Mouse (Mus musculus): Measurements from ENCODE around the gene Retreg3. TPM values are rescaled to one million over a fixed set of nuclear protein-coding genes. Genes with fewer than 3 reads are reported as not detected.

Retreg3 gene
- polyA plus RNA-seq, 2 experiments: 5.3 to 20.4 TPM

GRCm38 (mm10) chr11:101095314-101096024, 24.2 kb downstream of the Retreg3 start, which contains the start of gene Psmc3ip:
Gene Psmc3ip (minus strand): TSS chr11:101095436.
- Histone ChIP-seq H3K4me2 (ENCODE audit: low read depth) (peak within 1 kb of the TSS; percentile 88), H3K9ac (replicated peaks) (peak within 1 kb of the TSS; percentile 85), H3K27ac (peak within 1 kb of the TSS; percentile 89), H3K4me1 (replicated peaks; ENCODE audit: control insufficient read depth in 2 of 2, insufficient read depth in 2 of 2, low read length in 1 of 2) (peaks cover 1 to 5% of the 10 kb centered on the region in 2 experiments; a peak in 1 of 4 replicates), H3K27me3 (ENCODE audit: control insufficient read depth, insufficient read depth, low read length) (no peaks in the 10 kb centered on the region), H3K9me3 (ENCODE audit: control insufficient read depth, low read length) (no peaks in the 10 kb centered on the region), H3K36me3 (replicated peaks; ENCODE audit: control insufficient read depth, insufficient read depth, low read depth) (peaks cover 50% of the 10 kb centered on the region), H3K4me3 (ENCODE audit: insufficient read depth in 1 of 2, low read depth in 2 of 2, low read length in 2 of 2) (peak within 1 kb of the TSS; percentile 80 to 96)
- WGBS (ENCODE audit: insufficient replicate concordance): under 1% methylated on average over 43 of the region's 43 CpGs
- ATAC-seq (ENCODE audit: insufficient read depth) (peak; percentile 98), DNase-seq (ENCODE audit: low read depth in 3 of 3, low spot score in 3 of 3) (peak; percentile 94)
- TF ChIP-seq EP300 (IDR thresholded peaks at IDR 0.05; ENCODE audit: low read depth): peak; percentile 29; the same call in 1 of the 2 replicates
- peak; percentile 93 for TF ChIP-seq CTCF (IDR thresholded peaks at IDR 0.05; ENCODE audit: low read depth)

- peak overlapping the region; percentile 80 to 96 for H3K4me3 ChIP-seq (ENCODE audit: insufficient read depth in 1 of 2, low read depth in 2 of 2, low read length in 2 of 2)
- H3K27ac ChIP-seq: peak overlapping the region; percentile 11; the same call in 1 of the 2 replicates
- peaks cover 1 to 5% of the 10 kb centered on the region in 2 experiments; a peak in 1 of 4 replicates for H3K4me1 ChIP-seq (replicated peaks; ENCODE audit: control insufficient read depth in 2 of 2, insufficient read depth in 2 of 2, low read length in 1 of 2)
- peak overlapping the region; percentile 88 for H3K4me2 ChIP-seq (ENCODE audit: low read depth)
- H3K9me3 ChIP-seq (ENCODE audit: control insufficient read depth, low read length): no peaks in the 10 kb centered on the region
- TF ChIP-seq EP300 (IDR thresholded peaks at IDR 0.05; ENCODE audit: low read depth) (no peak), CTCF (IDR thresholded peaks at IDR 0.05; ENCODE audit: low read depth) (no peak)
- 0% methylated on average over 18 of the region's 18 CpGs for WGBS (ENCODE audit: insufficient replicate concordance)
- H3K27me3 ChIP-seq (ENCODE audit: control insufficient read depth, insufficient read depth, low read length): no peaks in the 10 kb centered on the region
- DNase-seq (ENCODE audit: low read depth in 3 of 3, low spot score in 3 of 3) (no peak), ATAC-seq (ENCODE audit: insufficient read depth) (no peak; the same call in 1 of the 2 replicates)
- H3K36me3 ChIP-seq (replicated peaks; ENCODE audit: control insufficient read depth, insufficient read depth, low read depth): peaks cover 48% of the 10 kb centered on the region
- peak overlapping the region; percentile 69 for H3K9ac ChIP-seq (replicated peaks)
Measured at GRCm38 (mm10) chr11:101094930-101095313, 24.8 kb downstream of the Retreg3 start.

GRCm38 (mm10) chr11:101089931-101090330, 29.8 kb downstream of the Retreg3 start:
- no peak for DNase-seq (ENCODE audit: low read depth in 3 of 3, low spot score in 3 of 3)
- H3K36me3 ChIP-seq (replicated peaks; ENCODE audit: control insufficient read depth, insufficient read depth, low read depth): peaks cover 41% of the 10 kb centered on the region
- H3K4me3 ChIP-seq (ENCODE audit: insufficient read depth in 1 of 2, low read depth in 2 of 2, low read length in 2 of 2): no peak overlapping the region
- no peaks in the 10 kb centered on the region for H3K27me3 ChIP-seq (ENCODE audit: control insufficient read depth, insufficient read depth, low read length)
- 78% methylated on average over 1 of the region's 1 CpGs for WGBS (ENCODE audit: insufficient replicate concordance)
- H3K9ac ChIP-seq (replicated peaks): no peak overlapping the region
- no peak for ATAC-seq (ENCODE audit: insufficient read depth)
- H3K9me3 ChIP-seq (ENCODE audit: control insufficient read depth, low read length): no peaks in the 10 kb centered on the region
- H3K27ac ChIP-seq: no peak overlapping the region
- no peak overlapping the region for H3K4me2 ChIP-seq (ENCODE audit: low read depth)
- peaks cover 13 to 15% of the 10 kb centered on the region in 2 experiments for H3K4me1 ChIP-seq (replicated peaks; ENCODE audit: control insufficient read depth in 2 of 2, insufficient read depth in 2 of 2, low read length in 1 of 2)
- TF ChIP-seq CTCF (IDR thresholded peaks at IDR 0.05; ENCODE audit: low read depth) (no peak), EP300 (IDR thresholded peaks at IDR 0.05; ENCODE audit: low read depth) (no peak)

DNA sequence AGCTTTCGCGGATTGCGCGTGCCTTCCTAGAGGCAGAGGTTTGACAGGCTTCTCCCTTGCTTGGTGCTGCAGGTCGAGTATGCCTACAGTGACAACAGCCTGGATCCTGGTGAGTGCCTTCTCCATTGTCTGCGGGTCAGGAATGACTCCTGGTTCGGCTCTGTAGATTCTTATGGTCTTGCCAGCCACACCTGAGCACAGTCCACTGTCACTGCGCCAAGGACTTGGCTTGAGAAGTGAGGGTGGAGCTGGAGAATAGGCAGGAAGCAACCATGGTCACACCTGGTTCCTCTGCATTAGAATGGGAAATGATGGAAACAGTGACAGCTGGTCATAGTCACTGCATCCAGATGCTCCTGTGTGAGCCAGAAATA, 32.0 kb downstream of the Retreg3 start:
- Histone ChIP-seq H3K4me2 (ENCODE audit: low read depth) (peak overlapping the region; percentile 96), H3K9ac (replicated peaks) (peak overlapping the region; percentile 94), H3K27ac (peak overlapping the region; percentile 61), H3K4me3 (ENCODE audit: insufficient read depth in 1 of 2, low read depth in 2 of 2, low read length in 2 of 2) (peak overlapping the region; percentile 66 to 82), H3K36me3 (replicated peaks; ENCODE audit: control insufficient read depth, insufficient read depth, low read depth) (peaks cover 33% of the 10 kb centered on the region), H3K9me3 (ENCODE audit: control insufficient read depth, low read length) (no peaks in the 10 kb centered on the region), H3K4me1 (replicated peaks; ENCODE audit: control insufficient read depth in 2 of 2, insufficient read depth in 2 of 2, low read length in 1 of 2) (peaks cover 14 to 22% of the 10 kb centered on the region in 2 experiments), H3K27me3 (ENCODE audit: control insufficient read depth, insufficient read depth, low read length) (no peaks in the 10 kb centered on the region)
- TF ChIP-seq CTCF (IDR thresholded peaks at IDR 0.05; ENCODE audit: low read depth) (no peak), EP300 (IDR thresholded peaks at IDR 0.05; ENCODE audit: low read depth) (no peak)
- 10% methylated on average over 8 of the region's 8 CpGs for WGBS (ENCODE audit: insufficient replicate concordance)
- no peak for DNase-seq (ENCODE audit: low read depth in 3 of 3, low spot score in 3 of 3)
- no peak for ATAC-seq (ENCODE audit: insufficient read depth)

All from liver, embryonic 14.5 days (tissue).